Mouse (Mus musculus): Measurements from ENCODE around the gene Tlr5.
A peak's percentile ranks its signal among the peaks of the same experiment; 100 is the strongest.

Gene Tlr5

GRCm38 (mm10) chr1:182990092-182990762 lies 35.6 kb downstream of the Tlr5 start:
- no peak for DNase-seq (ENCODE audit: low spot score)

- DNase-seq (ENCODE audit: low spot score) = peak; percentile 34
Measured at GRCm38 (mm10) chr1:182991002-182991778, 36.6 kb downstream of the Tlr5 start.

All from left cerebral cortex, adult 11 months (tissue).